In genomic region chr9:62367510-62368071, GRCm38 (mm10) we compare ENCODE assay signal across 8 mouse cellular contexts. TPM values are rescaled to one million over a fixed set of nuclear protein-coding genes. Genes with fewer than 3 reads are reported as not detected.
A peak's percentile ranks its signal among the peaks of the same experiment; 100 is the strongest.
DNase-seq lines count a peak whose midpoint lies in the region; ATAC-seq and TF ChIP-seq lines count a peak whose summit lies in the region.

No protein-coding gene starts in this region.

- TF ChIP-seq CTCF in ES-Bruce4 (IDR thresholded peaks at IDR 0.05; ENCODE audit: low read depth, low read length) = no peak
- TF ChIP-seq CTCF in kidney, postnatal 0 days (IDR thresholded peaks at IDR 0.05; ENCODE audit: low read depth) = no peak

- H3K27me3 ChIP-seq in forebrain, embryonic 10.5 days (ENCODE audit: poor library complexity, severe bottlenecking) = no peaks in the 10 kb centered on the region
- no peaks in the 10 kb centered on the region for H3K27me3 ChIP-seq in forebrain, embryonic 11.5 days (ENCODE audit: control insufficient read depth, insufficient read depth, low read length)
- no peaks in the 10 kb centered on the region for H3K27me3 ChIP-seq in ES-Bruce4 (ENCODE audit: control insufficient read depth, insufficient read depth, low read length, poor library complexity, severe bottlenecking)
- no peaks in the 10 kb centered on the region for H3K27me3 ChIP-seq in forebrain, embryonic 15.5 days
- no peaks in the 10 kb centered on the region for H3K27me3 ChIP-seq in kidney, postnatal 0 days (ENCODE audit: insufficient read depth, low read length)
- no peaks in the 10 kb centered on the region for H3K27me3 ChIP-seq in stomach, embryonic 14.5 days (ENCODE audit: control insufficient read depth, insufficient read depth, low read length)

- TF ChIP-seq POLR2A in ES-Bruce4 (IDR thresholded peaks at IDR 0.05; ENCODE audit: insufficient read depth, low read length) = no peak

- WGBS in forebrain, embryonic 10.5 days = 64% methylated on average over 10 of the region's 10 CpGs
- WGBS in forebrain, embryonic 11.5 days = 55% methylated on average over 10 of the region's 10 CpGs
- WGBS in forebrain, embryonic 15.5 days = 35% methylated on average over 10 of the region's 10 CpGs
- 40% methylated on average over 10 of the region's 10 CpGs for WGBS in kidney, postnatal 0 days
- 43% methylated on average over 10 of the region's 10 CpGs for WGBS in stomach, embryonic 14.5 days

- no peak overlapping the region for H3K4me2 ChIP-seq in forebrain, embryonic 11.5 days (ENCODE audit: low read depth, low read length, severe bottlenecking)
- no peak overlapping the region for H3K4me2 ChIP-seq in forebrain, embryonic 15.5 days (replicated peaks)
- H3K4me2 ChIP-seq in kidney, postnatal 0 days (ENCODE audit: low read length) = 0 out of 2 replicates have a peak overlapping the region, but pooled peaks have one; percentile 13
- H3K4me2 ChIP-seq in stomach, embryonic 14.5 days (replicated peaks; ENCODE audit: low read depth, low read length) = 0 out of 2 replicates have a peak overlapping the region, but pooled peaks have one; percentile 7

- H3K9ac ChIP-seq in forebrain, embryonic 11.5 days (ENCODE audit: low read length) = no peak overlapping the region
- no peak overlapping the region for H3K9ac ChIP-seq in ES-Bruce4 (ENCODE audit: low read depth, poor library complexity, severe bottlenecking)
- no peak overlapping the region for H3K9ac ChIP-seq in forebrain, embryonic 15.5 days (replicated peaks)
- peak overlapping the region; percentile 37; the same call in 1 of the 2 replicates for H3K9ac ChIP-seq in kidney, postnatal 0 days (ENCODE audit: low read depth, low read length)
- H3K9ac ChIP-seq in stomach, embryonic 14.5 days (replicated peaks; ENCODE audit: low read depth, low read length) = no peak overlapping the region

- H3K4me1 ChIP-seq in forebrain, embryonic 10.5 days = peaks cover 96% of the 10 kb centered on the region
- peaks cover 50% of the 10 kb centered on the region for H3K4me1 ChIP-seq in forebrain, embryonic 11.5 days (replicated peaks; ENCODE audit: control insufficient read depth, insufficient read depth, low read length)
- H3K4me1 ChIP-seq in ES-Bruce4 (ENCODE audit: control insufficient read depth, insufficient read depth, low read length) = peaks cover 21% of the 10 kb centered on the region
- peaks cover 79% of the 10 kb centered on the region for H3K4me1 ChIP-seq in forebrain, embryonic 15.5 days
- H3K4me1 ChIP-seq in kidney, postnatal 0 days (replicated peaks; ENCODE audit: insufficient read depth, low read length) = peaks cover 71% of the 10 kb centered on the region
- peaks cover 81% of the 10 kb centered on the region for H3K4me1 ChIP-seq in stomach, embryonic 14.5 days (ENCODE audit: control insufficient read depth, insufficient read depth, low read length)

- peak overlapping the region; percentile 62 for H3K27ac ChIP-seq in forebrain, embryonic 10.5 days
- no peak overlapping the region for H3K27ac ChIP-seq in forebrain, embryonic 11.5 days (ENCODE audit: low read depth, low read length)
- H3K27ac ChIP-seq in ES-Bruce4 (ENCODE audit: insufficient read depth, low read length) = peak overlapping the region; percentile 34; the same call in 1 of the 2 replicates
- H3K27ac ChIP-seq in forebrain, embryonic 15.5 days (replicated peaks) = peak overlapping the region; percentile 42
- peak overlapping the region; percentile 89 for H3K27ac ChIP-seq in kidney, postnatal 0 days
- peak overlapping the region; percentile 44; the same call in 1 of the 2 replicates for H3K27ac ChIP-seq in stomach, embryonic 14.5 days (ENCODE audit: low read length)

- no peaks in the 10 kb centered on the region for H3K9me3 ChIP-seq in forebrain, embryonic 10.5 days
- no peaks in the 10 kb centered on the region for H3K9me3 ChIP-seq in forebrain, embryonic 11.5 days (ENCODE audit: control insufficient read depth, low read length)
- H3K9me3 ChIP-seq in ES-Bruce4 (replicated peaks; ENCODE audit: control insufficient read depth, insufficient read depth, low read length, poor library complexity, severe bottlenecking) = no peaks in the 10 kb centered on the region
- H3K9me3 ChIP-seq in forebrain, embryonic 15.5 days = no peaks in the 10 kb centered on the region
- no peaks in the 10 kb centered on the region for H3K9me3 ChIP-seq in kidney, postnatal 0 days (replicated peaks; ENCODE audit: low read length)
- H3K9me3 ChIP-seq in stomach, embryonic 14.5 days (ENCODE audit: control insufficient read depth, low read depth, low read length) = no peaks in the 10 kb centered on the region

- DNase-seq in forebrain, embryonic 10.5 days (ENCODE audit: extremely low spot score, low spot score) = no peak
- no peak for DNase-seq in forebrain, embryonic 11.5 days (ENCODE audit: low spot score)
- DNase-seq in kidney, postnatal 0 days (ENCODE audit: low spot score) = no peak
- DNase-seq in B cell, adult 2 months = no peak

- peaks cover 48% of the 10 kb centered on the region for H3K36me3 ChIP-seq in forebrain, embryonic 10.5 days (replicated peaks)
- no peaks in the 10 kb centered on the region for H3K36me3 ChIP-seq in forebrain, embryonic 11.5 days (ENCODE audit: control insufficient read depth, insufficient read depth, low read length)
- no peaks in the 10 kb centered on the region for H3K36me3 ChIP-seq in ES-Bruce4 (ENCODE audit: control insufficient read depth, insufficient read depth, low read length, poor library complexity, severe bottlenecking)
- H3K36me3 ChIP-seq in forebrain, embryonic 15.5 days = peaks cover 4% of the 10 kb centered on the region; the same call in 1 of the 2 replicates
- no peaks in the 10 kb centered on the region for H3K36me3 ChIP-seq in kidney, postnatal 0 days (ENCODE audit: insufficient read depth, low read length)
- peaks cover under 1% of the 10 kb centered on the region; the same call in 1 of the 2 replicates for H3K36me3 ChIP-seq in stomach, embryonic 14.5 days (ENCODE audit: control insufficient read depth, insufficient read depth, low read length)

- 0 out of 2 replicates have a peak, but pooled peaks have one; percentile 57 for TF ChIP-seq EP300 in ES-Bruce4 (IDR thresholded peaks at IDR 0.05; ENCODE audit: insufficient read depth, low read depth, low read length)

- no peak overlapping the region for H3K4me3 ChIP-seq in forebrain, embryonic 10.5 days
- no peak overlapping the region for H3K4me3 ChIP-seq in forebrain, embryonic 11.5 days (ENCODE audit: low read depth, low read length)
- H3K4me3 ChIP-seq in ES-Bruce4 (ENCODE audit: low read depth, low read length) = no peak overlapping the region
- H3K4me3 ChIP-seq in forebrain, embryonic 15.5 days = no peak overlapping the region
- H3K4me3 ChIP-seq in kidney, postnatal 0 days (replicated peaks; ENCODE audit: low read depth, low read length) = no peak overlapping the region
- no peak overlapping the region for H3K4me3 ChIP-seq in stomach, embryonic 14.5 days (ENCODE audit: low read depth, low read length)

- no peak for ATAC-seq in forebrain, embryonic 11.5 days (replicated peaks; ENCODE audit: low FRiP score)
- no peak for ATAC-seq in forebrain, embryonic 15.5 days (replicated peaks)
- ATAC-seq in kidney, postnatal 0 days (replicated peaks; ENCODE audit: low FRiP score, low read depth) = no peak
- ATAC-seq in stomach, embryonic 14.5 days (ENCODE audit: insufficient number of reproducible peaks, insufficient read depth, low FRiP score, low read depth) = no peak
- ATAC-seq in erythroid progenitor cell, adult 5-6 weeks (replicated peaks; ENCODE audit: low FRiP score, poor library complexity, severe bottlenecking) = no peak

RNA-seq across cellular contexts. Expression of gene Anp32a, which starts 26.5 kb away (rescaled TPM):
- 224 and 281 TPM in 2 replicates for polyA plus RNA-seq in forebrain, embryonic 10.5 days (2016; fragmentation: Nextera tagmentation; extraction: Ambion mirVana)
- polyA plus RNA-seq in forebrain, embryonic 11.5 days (2014; fragmentation: Nextera tagmentation; extraction: Ambion mirVana) = 145 and 184 TPM in 2 replicates
- 779 and 784 TPM in 2 replicates for polyA plus RNA-seq in ES-Bruce4 (2011; ENCODE audit: insufficient read depth, insufficient read length, low read depth, missing spikeins)
- polyA plus RNA-seq in forebrain, embryonic 15.5 days (2015; fragmentation: Nextera tagmentation; extraction: Ambion mirVana) = 168 and 174 TPM in 2 replicates
- polyA plus RNA-seq in kidney, postnatal 0 days (2015; fragmentation: Nextera tagmentation; extraction: Ambion mirVana) = 139 and 166 TPM in 2 replicates
- polyA plus RNA-seq in stomach, embryonic 14.5 days (2014; fragmentation: Nextera tagmentation; extraction: Ambion mirVana) = 108 and 118 TPM in 2 replicates
- total RNA-seq in erythroid progenitor cell, adult 5-6 weeks (2015; ENCODE audit: low replicate concordance) = 114 and 141 TPM in 2 replicates
- 101 and 162 TPM in 2 replicates for total RNA-seq in erythroid progenitor cell, adult 5-6 weeks (2017; ENCODE audit: low replicate concordance)

Comparison
In these comparisons a context has a peak if more than half of its experiments do, and no peak if none do; other contexts are left out.
1. H3K4me2 ChIP-seq: peak in kidney, postnatal 0 days (single experiment) and stomach, embryonic 14.5 days (single experiment); none in forebrain, embryonic 11.5 days (single experiment) and forebrain, embryonic 15.5 days (single experiment).